Mouse (Mus musculus) ES-E14 (cell line): ENCODE data around the gene Nptx2. TPM values are rescaled to one million over a fixed set of nuclear protein-coding genes. Genes with fewer than 3 reads are reported as not detected.

ENCODE experiments used
- DNase-seq: peaks from one replicate; pipeline ENCODE4 v3.0.0-alpha.2; 2013; ENCODE audit warnings: low read depth, low spot score
- H3K27ac ChIP-seq: 2 replicates; pipeline ENCODE4 v1.5.1; 2012; ENCODE audit warnings: low read depth, mild to moderate bottlenecking, low read length, moderate library complexity, mixed read lengths; ENCODE audit not compliant: poor library complexity, insufficient read depth, severe bottlenecking
- H3K36me3 ChIP-seq: 2 replicates; pipeline ENCODE4 v1.6.1; 2012; ENCODE audit warnings: mild to moderate bottlenecking, low read length, moderate library complexity, mixed read lengths; ENCODE audit not compliant: control insufficient read depth, poor library complexity, insufficient read depth, severe bottlenecking
- H3K4me1 ChIP-seq, 2 experiments: fragments of 150-350 bp in 1 of 2; sonication (generic) in 1 of 2; 2 replicates each; pipeline ENCODE4 v1.6.1; 2012; ENCODE audit warnings: low read length in 2 of 2, mild to moderate bottlenecking in 1 of 2, mixed read lengths in 1 of 2; ENCODE audit not compliant: control insufficient read depth in 2 of 2, insufficient read depth in 2 of 2, poor library complexity in 1 of 2
- H3K4me3 ChIP-seq, 2 experiments: fragments of 150-350 bp in 1 of 2; sonication (generic) in 1 of 2; 2 replicates each; pipeline ENCODE4 v1.5.1; 2012; ENCODE audit warnings: low read length in 2 of 2, low read depth in 1 of 2, mild to moderate bottlenecking in 1 of 2, mixed read lengths in 1 of 2; ENCODE audit not compliant: insufficient read depth in 1 of 2, poor library complexity in 1 of 2, severe bottlenecking in 1 of 2
- H3K9ac ChIP-seq: 2 replicates; pipeline ENCODE4 v1.6.1; 2012; ENCODE audit warnings: low read depth, mild to moderate bottlenecking, low read length, mixed read lengths; ENCODE audit not compliant: poor library complexity, insufficient read depth, severe bottlenecking
- H3K9me3 ChIP-seq: fragments of 150-350 bp; sonication (generic); 2 replicates; pipeline ENCODE4 v1.6.1; 2012; ENCODE audit warnings: low read depth, mild to moderate bottlenecking, low read length; ENCODE audit not compliant: control insufficient read depth, insufficient read depth
- CHD2 ChIP-seq: IDR thresholded peaks from 2 replicates; pipeline ENCODE4 v1.6.1; 2014; ENCODE audit warnings: mild to moderate bottlenecking, low read depth, low read length, inconsistent platforms
- HCFC1 ChIP-seq: IDR thresholded peaks from 2 replicates; pipeline ENCODE4 v1.6.1; 2012; ENCODE audit warnings: low read length, inconsistent platforms, borderline replicate concordance; ENCODE audit not compliant: insufficient read depth
- MAFK ChIP-seq: IDR thresholded peaks from 2 replicates; pipeline ENCODE4 v1.6.1; 2014; ENCODE audit warnings: mild to moderate bottlenecking, low read depth, low read length, inconsistent platforms; ENCODE audit not compliant: insufficient read depth
- ZC3H11A ChIP-seq: IDR thresholded peaks from 2 replicates; pipeline ENCODE4 v1.6.1; 2012; ENCODE audit warnings: low read depth, mild to moderate bottlenecking, inconsistent platforms, low read length, borderline replicate concordance
- ZNF384 ChIP-seq: IDR thresholded peaks from 2 replicates; pipeline ENCODE4 v1.6.1; 2012; ENCODE audit warnings: low read depth, low read length, inconsistent platforms
- in situ Hi-C, 2 experiments: fragments of 600-800 bp; cut with MboI; formaldehyde crosslinking; loops; one replicate each; pipeline ENCODE4 v1.15.1; 2025; ENCODE audit warnings: low sequenced_read_pairs in 2 of 2, inconsistent platforms in 1 of 2; ENCODE audit not compliant: unreplicated experiment in 2 of 2
- total RNA-seq: library from RNA; depleted of rRNA; stranded (reverse); fragments of 300-350 nt; gene quantifications from 2 replicates; pipeline ENCODE4 v1.2.3, GENCODE M21; 2012

Gene Nptx2
- total RNA-seq, 1 experiment, result 58.9 TPM

- Histone ChIP-seq H3K4me1 (peaks cover 0 to 5% of the 10 kb centered on the region in 2 experiments; a peak in 1 of 4 replicates), H3K4me3 (no peak overlapping the region), H3K9ac (no peak overlapping the region), H3K27ac (no peak overlapping the region), H3K36me3 (no peaks in the 10 kb centered on the region), H3K9me3 (no peaks in the 10 kb centered on the region)
- no peak for DNase-seq
- no peak for TF ChIP-seq ZC3H11A
- TF ChIP-seq MAFK, result no peak
- in situ Hi-C loops, result loop anchor here in 1 of 2 experiments (10.0 kb wide), 1 partner anchor 215 kb away; no protein-coding TSS in a partner anchor
Observed at GRCm38 (mm10) chr5:144520096-144520495, 25.6 kb upstream of the Nptx2 start.

DNA sequence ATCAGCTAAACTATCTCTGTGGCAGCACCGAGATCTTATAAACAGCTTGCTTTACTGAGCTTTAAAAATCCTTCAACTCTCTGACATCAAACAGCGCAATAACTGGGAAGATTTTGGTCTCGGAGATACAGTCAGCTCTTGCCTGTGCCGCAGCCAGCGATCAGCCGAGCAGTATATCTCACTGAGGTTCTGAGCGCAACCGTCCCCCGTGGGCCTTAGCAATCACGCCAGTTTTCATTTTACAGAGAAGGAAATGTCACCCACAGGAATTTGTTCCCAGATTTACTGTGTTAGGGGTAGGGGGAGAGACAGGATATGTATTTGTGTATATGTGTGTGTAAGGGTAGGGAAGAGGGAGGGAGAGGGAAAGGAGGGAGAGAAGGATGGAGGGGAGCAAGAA lies 20.9 kb upstream of the Nptx2 start:
- H3K9me3 ChIP-seq, result no peaks in the 10 kb centered on the region

GRCm38 (mm10) chr5:144529123-144529522 lies 16.6 kb upstream of the Nptx2 start:
- Histone ChIP-seq H3K4me3 (no peak overlapping the region), H3K9ac (no peak overlapping the region), H3K4me1 (no peaks in the 10 kb centered on the region; a peak in 1 of 4 replicates), H3K9me3 (no peaks in the 10 kb centered on the region), H3K36me3 (no peaks in the 10 kb centered on the region), H3K27ac (no peak overlapping the region)
- in situ Hi-C loops, result loop anchor here in 1 of 2 experiments (10.0 kb wide), 1 partner anchor 206 kb away; no protein-coding TSS in a partner anchor
- TF ChIP-seq CHD2 (no peak), ZNF384 (no peak; the same call in 1 of the 2 replicates), HCFC1 (no peak)
- DNase-seq, result no peak

More for the DNA sequence above, 20.9 kb upstream of the Nptx2 start:
- H3K27ac ChIP-seq, result no peak overlapping the region
- in situ Hi-C loops, result loop anchor here in 1 of 2 experiments (10.0 kb wide), 1 partner anchor 210 kb away; no protein-coding TSS in a partner anchor
- peaks cover 0 to 2% of the 10 kb centered on the region in 2 experiments; a peak in 1 of 4 replicates for H3K4me1 ChIP-seq
- no peak for TF ChIP-seq ZNF384
- TF ChIP-seq MAFK, result no peak
- TF ChIP-seq ZC3H11A, result no peak
- no peak for TF ChIP-seq CHD2
- TF ChIP-seq HCFC1, result no peak
- DNase-seq, result no peak
- no peak overlapping the region for H3K4me3 ChIP-seq
- no peaks in the 10 kb centered on the region for H3K36me3 ChIP-seq
- H3K9ac ChIP-seq, result no peak overlapping the region

DNA sequence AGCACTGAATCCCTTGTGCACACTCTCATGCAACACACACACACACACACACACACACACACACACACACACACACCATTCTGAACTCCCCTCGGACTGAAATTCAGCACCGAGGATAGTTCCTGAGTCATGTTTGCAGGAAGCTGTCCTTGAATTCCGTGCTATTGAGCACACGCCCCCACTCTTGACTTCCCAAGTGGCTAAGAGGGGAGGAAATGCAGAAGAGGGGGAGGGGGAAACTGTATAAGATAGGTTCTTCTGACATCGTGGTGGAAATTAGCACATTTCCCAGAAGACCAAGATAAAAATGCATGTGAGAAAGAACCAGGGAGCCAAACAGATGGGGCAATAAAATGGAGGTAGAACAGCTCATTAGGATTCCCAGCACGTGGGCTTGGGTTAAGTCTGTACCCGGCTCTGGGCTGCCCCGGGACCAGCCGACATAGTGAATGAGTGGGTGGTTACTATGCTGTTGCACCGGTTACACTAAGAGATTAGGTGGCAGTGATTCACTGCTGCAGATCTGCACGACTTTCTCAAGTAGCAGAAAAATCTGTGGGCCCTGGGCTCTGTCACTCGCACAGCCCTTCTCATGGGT lies 2.9 kb upstream of the Nptx2 start:
- in situ Hi-C loops, result no loop called here
- TF ChIP-seq MAFK (no peak), HCFC1 (no peak), CHD2 (no peak), ZC3H11A (no peak), ZNF384 (no peak)
- peak; percentile 50 for DNase-seq
- Histone ChIP-seq H3K9me3 (no peaks in the 10 kb centered on the region), H3K4me1 (peaks cover 5 to 7% of the 10 kb centered on the region in 2 experiments; a peak in 3 of 4 replicates), H3K36me3 (no peaks in the 10 kb centered on the region), H3K9ac (no peak overlapping the region), H3K4me3 (no peak overlapping the region), H3K27ac (no peak overlapping the region)
